Mouse (Mus musculus): ENCODE measurements at regions not wholly inside any gene's neighbourhood (a gene's known extent, or its start where the extent isn't known, plus 50 kb on each side); places are given as distances from the start of the nearest gene placed in this dataset.

GRCm38 (mm10) chr2:46491081-46491480 is 1373.9 kb upstream of the Zeb2 start:
- Histone ChIP-seq H3K9me3 (ENCODE audit: control insufficient read depth, low read length) (no peaks in the 10 kb centered on the region), H3K27me3 (ENCODE audit: control insufficient read depth, insufficient read depth, low read length) (no peaks in the 10 kb centered on the region), H3K36me3 (ENCODE audit: control insufficient read depth, insufficient read depth, low read length) (no peaks in the 10 kb centered on the region), H3K4me3 (replicated peaks; ENCODE audit: low read length) (no peak overlapping the region), H3K27ac (replicated peaks; ENCODE audit: low read depth, low read length) (no peak overlapping the region), H3K4me2 (replicated peaks; ENCODE audit: low read depth, low read length, severe bottlenecking) (no peak overlapping the region), H3K9ac (ENCODE audit: low read depth, low read length, severe bottlenecking) (no peak overlapping the region), H3K4me1 (ENCODE audit: control insufficient read depth, insufficient read depth, low read length) (no peaks in the 10 kb centered on the region)
- ATAC-seq (ENCODE audit: low FRiP score, low read depth) (no peak), DNase-seq (ENCODE audit: low spot score) (no peak)
- 89% methylated on average over 2 of the region's 2 CpGs for WGBS
- TF ChIP-seq POLR2A (IDR thresholded peaks at IDR 0.05; ENCODE audit: borderline replicate concordance, extremely low read depth, insufficient read depth, insufficient read length), result no peak

DNA sequence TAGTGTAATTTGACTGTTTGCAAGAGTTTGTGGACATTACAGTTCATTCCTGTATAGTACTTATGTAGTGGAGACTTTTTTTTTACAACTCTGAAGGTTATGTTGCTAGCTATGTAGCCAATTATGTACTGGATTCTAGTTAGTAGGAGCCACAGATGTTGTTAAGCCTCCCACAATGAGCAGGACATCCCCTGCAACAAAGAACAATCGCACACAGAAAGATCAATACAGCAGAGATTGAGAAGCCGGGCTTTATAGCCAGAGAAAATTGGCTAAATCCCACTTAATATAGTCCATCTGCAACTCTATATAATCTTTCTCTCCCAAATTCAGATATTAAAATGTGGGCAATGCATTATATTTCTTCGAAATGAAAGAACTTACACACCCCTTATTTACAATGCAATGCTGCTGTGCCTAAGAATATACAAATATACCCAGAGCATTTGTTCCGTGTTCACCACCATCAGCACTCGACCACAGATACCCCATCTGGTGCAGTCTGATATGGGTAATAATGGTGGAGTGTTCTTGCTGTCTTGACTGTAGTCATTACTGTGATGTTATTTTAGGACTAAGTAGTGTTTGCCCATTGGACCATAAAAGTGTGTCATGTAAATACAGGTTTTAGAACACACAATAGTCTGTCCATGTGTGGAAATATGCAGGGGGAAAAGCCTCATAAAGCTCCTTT is 1351.9 kb upstream of the Zeb2 start:
- no peak overlapping the region for H3K4me3 ChIP-seq (replicated peaks; ENCODE audit: low read length)
- no peaks in the 10 kb centered on the region for H3K36me3 ChIP-seq (ENCODE audit: control insufficient read depth, insufficient read depth, low read length)
- DNase-seq (ENCODE audit: low spot score), result no peak
- TF ChIP-seq POLR2A (IDR thresholded peaks at IDR 0.05; ENCODE audit: borderline replicate concordance, extremely low read depth, insufficient read depth, insufficient read length), result no peak
- 69% methylated on average over 5 of the region's 5 CpGs for WGBS
- H3K4me2 ChIP-seq (replicated peaks; ENCODE audit: low read depth, low read length, severe bottlenecking), result no peak overlapping the region
- H3K9ac ChIP-seq (ENCODE audit: low read depth, low read length, severe bottlenecking), result no peak overlapping the region
- no peak overlapping the region for H3K27ac ChIP-seq (replicated peaks; ENCODE audit: low read depth, low read length)
- no peaks in the 10 kb centered on the region for H3K9me3 ChIP-seq (ENCODE audit: control insufficient read depth, low read length)
- no peak for ATAC-seq (ENCODE audit: low FRiP score, low read depth)
- H3K27me3 ChIP-seq (ENCODE audit: control insufficient read depth, insufficient read depth, low read length), result no peaks in the 10 kb centered on the region
- peaks cover 5% of the 10 kb centered on the region; the same call in 1 of the 2 replicates for H3K4me1 ChIP-seq (ENCODE audit: control insufficient read depth, insufficient read depth, low read length)

DNA sequence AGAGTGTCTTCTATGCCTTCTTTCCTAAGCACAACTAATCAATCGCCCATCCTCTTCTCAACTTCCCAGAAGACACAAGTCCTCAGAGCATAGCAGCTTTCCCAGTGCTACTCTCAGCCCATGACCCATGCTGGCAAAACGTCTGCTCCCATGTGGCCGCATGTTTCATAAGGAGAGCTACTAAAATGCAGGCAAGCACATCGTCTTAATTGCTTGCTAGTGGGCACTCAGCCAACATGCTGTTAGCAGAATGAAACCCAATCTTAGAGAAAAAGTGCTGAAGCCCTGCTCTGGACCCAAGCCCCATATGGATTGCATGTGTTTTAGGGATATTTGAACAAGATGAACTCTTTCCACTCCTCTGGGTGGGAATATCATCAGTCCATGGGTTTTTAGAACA is 1348.2 kb upstream of the Zeb2 start:
- WGBS, result 19% methylated on average over 4 of the region's 4 CpGs
- no peak; the same call in 1 of the 2 replicates for ATAC-seq (ENCODE audit: low FRiP score, low read depth)
- no peak for TF ChIP-seq POLR2A (IDR thresholded peaks at IDR 0.05; ENCODE audit: borderline replicate concordance, extremely low read depth, insufficient read depth, insufficient read length)
- no peak overlapping the region; the same call in 1 of the 2 replicates for H3K4me2 ChIP-seq (replicated peaks; ENCODE audit: low read depth, low read length, severe bottlenecking)
- peak; percentile 74 for DNase-seq (ENCODE audit: low spot score)
- H3K4me1 ChIP-seq (ENCODE audit: control insufficient read depth, insufficient read depth, low read length), result peaks cover 5% of the 10 kb centered on the region; the same call in 1 of the 2 replicates
- H3K36me3 ChIP-seq (ENCODE audit: control insufficient read depth, insufficient read depth, low read length), result no peaks in the 10 kb centered on the region
- no peak overlapping the region for H3K27ac ChIP-seq (replicated peaks; ENCODE audit: low read depth, low read length)
- no peak overlapping the region for H3K9ac ChIP-seq (ENCODE audit: low read depth, low read length, severe bottlenecking)
- H3K27me3 ChIP-seq (ENCODE audit: control insufficient read depth, insufficient read depth, low read length), result no peaks in the 10 kb centered on the region
- no peaks in the 10 kb centered on the region for H3K9me3 ChIP-seq (ENCODE audit: control insufficient read depth, low read length)
- no peak overlapping the region for H3K4me3 ChIP-seq (replicated peaks; ENCODE audit: low read length)

DNA sequence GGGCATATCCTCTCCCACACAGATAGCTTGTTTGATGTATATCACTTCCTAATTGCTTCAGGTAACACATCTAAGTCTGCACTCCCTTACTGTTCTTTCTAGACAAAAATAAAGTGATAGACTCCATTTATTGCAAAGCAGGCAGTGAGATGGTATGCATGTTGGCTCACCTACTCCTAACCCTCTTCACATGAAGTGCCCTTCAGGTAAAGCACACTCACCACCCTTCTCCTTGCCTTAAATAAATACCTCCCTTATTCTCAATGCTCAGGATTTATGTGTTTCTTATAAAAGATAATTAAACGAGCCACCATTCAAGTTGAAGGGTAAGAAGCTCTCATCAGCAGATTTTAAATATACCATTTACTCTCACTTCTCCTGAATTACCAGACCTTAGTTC is 1347.7 kb upstream of the Zeb2 start:
- WGBS, result 32% methylated on average over 1 of the region's 1 CpGs
- Histone ChIP-seq H3K4me1 (ENCODE audit: control insufficient read depth, insufficient read depth, low read length) (peaks cover 5% of the 10 kb centered on the region; the same call in 1 of the 2 replicates), H3K4me2 (replicated peaks; ENCODE audit: low read depth, low read length, severe bottlenecking) (no peak overlapping the region), H3K27ac (replicated peaks; ENCODE audit: low read depth, low read length) (no peak overlapping the region), H3K36me3 (ENCODE audit: control insufficient read depth, insufficient read depth, low read length) (no peaks in the 10 kb centered on the region), H3K27me3 (ENCODE audit: control insufficient read depth, insufficient read depth, low read length) (no peaks in the 10 kb centered on the region), H3K9me3 (ENCODE audit: control insufficient read depth, low read length) (no peaks in the 10 kb centered on the region), H3K9ac (ENCODE audit: low read depth, low read length, severe bottlenecking) (no peak overlapping the region), H3K4me3 (replicated peaks; ENCODE audit: low read length) (no peak overlapping the region)
- ATAC-seq (ENCODE audit: low FRiP score, low read depth), result no peak
- DNase-seq (ENCODE audit: low spot score), result no peak
- no peak for TF ChIP-seq POLR2A (IDR thresholded peaks at IDR 0.05; ENCODE audit: borderline replicate concordance, extremely low read depth, insufficient read depth, insufficient read length)

GRCm38 (mm10) chr2:46462670-46463069 is 1345.5 kb upstream of the Zeb2 start:
- Histone ChIP-seq H3K4me2 (replicated peaks; ENCODE audit: low read depth, low read length, severe bottlenecking) (no peak overlapping the region), H3K9ac (ENCODE audit: low read depth, low read length, severe bottlenecking) (no peak overlapping the region), H3K36me3 (ENCODE audit: control insufficient read depth, insufficient read depth, low read length) (no peaks in the 10 kb centered on the region), H3K4me1 (ENCODE audit: control insufficient read depth, insufficient read depth, low read length) (peaks cover 5% of the 10 kb centered on the region; the same call in 1 of the 2 replicates), H3K27ac (replicated peaks; ENCODE audit: low read depth, low read length) (no peak overlapping the region), H3K4me3 (replicated peaks; ENCODE audit: low read length) (no peak overlapping the region), H3K9me3 (ENCODE audit: control insufficient read depth, low read length) (no peaks in the 10 kb centered on the region), H3K27me3 (ENCODE audit: control insufficient read depth, insufficient read depth, low read length) (no peaks in the 10 kb centered on the region)
- DNase-seq (ENCODE audit: low spot score), result no peak
- no peak for ATAC-seq (ENCODE audit: low FRiP score, low read depth)
- WGBS, result 98% methylated on average over 2 of the region's 2 CpGs
- TF ChIP-seq POLR2A (IDR thresholded peaks at IDR 0.05; ENCODE audit: borderline replicate concordance, extremely low read depth, insufficient read depth, insufficient read length), result no peak

Data from limb, embryonic 14.5 days (tissue).